Mouse (Mus musculus) embryonic facial prominence, embryonic 12.5 days (tissue): ENCODE data around the gene Sec24d. TPM values are rescaled to one million over a fixed set of nuclear protein-coding genes. Genes with fewer than 3 reads are reported as not detected.
A peak's percentile ranks its signal among the peaks of the same experiment; 100 is the strongest.

Experiments used
- ATAC-seq: fragments of 200-750 bp; cut with Nextera tagmentation; 2 replicates; pipeline ENCODE4 v1.8.0; 2017; ENCODE audit not compliant: insufficient number of reproducible peaks, insufficient read depth, low FRiP score, low TSS enrichment
- H3K27ac ChIP-seq: fragments of 300-500 bp; sonication (generic); 2 replicates; pipeline ENCODE4 v1.5.1; 2016; ENCODE audit warnings: mild to moderate bottlenecking
- H3K27me3 ChIP-seq: fragments of 300-500 bp; sonication (generic); 2 replicates; pipeline ENCODE4 v1.6.1; 2016; ENCODE audit warnings: mild to moderate bottlenecking, moderate library complexity
- H3K36me3 ChIP-seq: fragments of 300-500 bp; sonication (generic); 2 replicates; pipeline ENCODE4 v1.6.1; 2016; ENCODE audit warnings: mild to moderate bottlenecking
- H3K4me1 ChIP-seq: fragments of 300-500 bp; sonication (generic); 2 replicates; pipeline ENCODE4 v1.6.1; 2016
- H3K4me2 ChIP-seq: fragments of 300-500 bp; sonication (generic); replicated peaks from 2 replicates; pipeline ENCODE4 v1.6.1; 2016; ENCODE audit warnings: mild to moderate bottlenecking, moderate library complexity
- H3K4me3 ChIP-seq: fragments of 300-500 bp; sonication (generic); 2 replicates; pipeline ENCODE4 v1.5.1; 2016; ENCODE audit warnings: mild to moderate bottlenecking
- H3K9ac ChIP-seq: fragments of 300-500 bp; sonication (generic); 2 replicates; pipeline ENCODE4 v1.6.1; 2016; ENCODE audit warnings: mild to moderate bottlenecking, moderate library complexity
- H3K9me3 ChIP-seq: fragments of 300-500 bp; sonication (generic); 2 replicates; pipeline ENCODE4 v1.6.1; 2016; ENCODE audit warnings: mild to moderate bottlenecking, moderate library complexity
- WGBS: fragments of 180-500 bp; shearing (Covaris S2); methylation state at CpG from one replicate; pipeline ENCODE4 v1.1.7; 2016; 5-methylcytosine and 5-hydroxymethylcytosine counted together
- polyA plus RNA-seq: library from polyadenylated mRNA; unstranded; fragments of >200 nt; fragmentation: Nextera tagmentation; extraction: Ambion mirVana; gene quantifications from 2 replicates; pipeline ENCODE4 v1.2.1, GENCODE M21; 2016

The Sec24d gene
- polyA plus RNA-seq, 1 experiment from 2014 or later: 62.6 TPM

DNA sequence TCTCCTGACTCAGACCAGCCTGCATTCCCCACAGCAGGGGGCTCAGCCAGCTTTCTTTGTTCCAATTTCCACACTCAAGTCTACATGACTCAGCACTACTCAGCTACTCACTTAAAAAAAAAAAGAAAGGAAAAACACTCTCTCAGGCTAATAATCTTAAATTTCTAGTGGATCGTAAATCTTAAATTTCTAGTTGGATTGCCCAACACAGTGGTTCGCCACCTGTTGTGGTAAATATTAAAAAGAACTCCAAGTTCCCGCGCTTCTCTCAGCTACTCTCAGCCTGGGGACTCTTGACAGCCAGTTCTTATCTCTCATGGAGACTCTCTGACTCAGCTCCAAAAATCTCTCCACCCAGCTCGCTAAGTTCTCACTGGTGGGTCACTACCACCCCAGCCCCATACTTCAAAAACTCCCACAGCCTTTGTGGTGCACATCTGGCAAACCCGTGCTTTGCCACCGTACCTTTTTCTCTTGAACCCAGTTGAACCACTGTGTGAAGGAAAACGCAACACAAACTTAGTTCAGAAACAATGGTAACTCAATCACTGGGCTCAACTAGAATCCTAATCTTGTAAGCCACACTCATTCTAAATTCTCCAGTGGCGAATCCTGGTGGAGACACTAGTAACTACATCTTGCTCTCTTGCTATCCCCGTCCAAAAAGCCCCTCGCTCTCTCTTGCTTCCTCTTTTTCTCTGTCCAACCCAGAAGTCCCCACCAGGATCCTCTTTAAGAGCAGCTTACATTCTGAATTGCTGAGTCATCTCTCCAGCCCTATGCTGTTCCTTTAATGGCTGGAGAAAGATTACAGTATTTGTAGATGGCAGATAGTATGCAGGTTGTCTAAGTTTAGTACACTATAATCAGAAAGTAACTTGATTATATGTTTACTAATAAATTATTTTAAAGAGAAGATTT, 10.8 kb upstream of the Sec24d start:
- WGBS: 80% methylated on average over 11 of the region's 11 CpGs
- no peaks in the 10 kb centered on the region for H3K27me3 ChIP-seq
- no peak overlapping the region for H3K9ac ChIP-seq
- no peak for ATAC-seq
- H3K36me3 ChIP-seq: no peaks in the 10 kb centered on the region
- no peak overlapping the region for H3K27ac ChIP-seq
- H3K4me2 ChIP-seq: no peak overlapping the region
- H3K9me3 ChIP-seq: no peaks in the 10 kb centered on the region
- no peak overlapping the region for H3K4me3 ChIP-seq
- H3K4me1 ChIP-seq: no peaks in the 10 kb centered on the region

DNA sequence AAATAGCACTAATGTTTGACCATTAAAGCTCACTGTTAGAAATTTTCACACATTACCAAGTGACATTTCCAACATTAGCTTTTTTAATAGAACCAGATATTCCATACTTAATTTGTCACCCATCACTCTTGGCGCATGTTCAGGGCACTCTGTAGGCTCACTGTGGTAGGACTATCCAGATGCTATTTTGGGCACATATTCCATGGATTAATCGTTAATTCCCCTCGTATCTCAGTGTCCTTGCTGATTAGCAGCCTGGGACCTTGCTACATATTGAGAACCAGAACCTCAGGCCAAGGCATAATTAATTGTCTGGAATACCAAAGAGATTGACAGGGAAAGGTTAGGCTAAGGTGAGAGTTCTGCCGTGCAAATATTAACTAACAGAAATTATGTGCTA, 8.5 kb upstream of the Sec24d start:
- H3K4me2 ChIP-seq: no peak overlapping the region
- no peak overlapping the region for H3K27ac ChIP-seq
- H3K27me3 ChIP-seq: no peaks in the 10 kb centered on the region
- H3K9me3 ChIP-seq: no peaks in the 10 kb centered on the region; the same call in 1 of the 2 replicates
- ATAC-seq: no peak
- H3K36me3 ChIP-seq: no peaks in the 10 kb centered on the region
- no peak overlapping the region for H3K4me3 ChIP-seq
- no peak overlapping the region for H3K9ac ChIP-seq
- 73% methylated on average over 4 of the region's 4 CpGs for WGBS
- H3K4me1 ChIP-seq: no peaks in the 10 kb centered on the region

DNA sequence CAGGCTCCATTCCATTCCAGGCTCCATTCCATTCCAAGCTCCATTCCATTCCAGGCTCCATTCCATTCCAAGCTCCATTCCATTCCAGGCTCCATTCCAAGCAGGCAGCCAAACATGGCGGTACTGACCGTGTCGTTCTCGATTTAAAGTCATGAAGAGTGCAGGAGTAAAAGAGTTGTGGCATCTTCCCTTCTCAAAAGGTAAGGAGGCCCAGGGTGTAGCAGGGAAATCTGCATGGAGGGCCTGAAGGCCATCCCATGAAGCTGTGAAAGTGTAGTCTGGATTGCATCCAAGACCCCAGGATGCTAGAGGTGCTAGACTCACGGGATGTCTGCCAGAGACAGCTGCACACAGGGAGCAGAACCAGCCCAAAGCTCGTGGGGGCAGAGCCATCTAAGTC, 2.5 kb upstream of the Sec24d start:
- WGBS: 66% methylated on average over 6 of the region's 6 CpGs
- no peaks in the 10 kb centered on the region; the same call in 1 of the 2 replicates for H3K9me3 ChIP-seq
- no peak for ATAC-seq
- no peaks in the 10 kb centered on the region for H3K27me3 ChIP-seq
- no peak overlapping the region for H3K9ac ChIP-seq
- H3K4me1 ChIP-seq: no peaks in the 10 kb centered on the region
- peak overlapping the region; percentile 17 for H3K4me3 ChIP-seq
- no peak overlapping the region for H3K27ac ChIP-seq
- peak overlapping the region; percentile 12; the same call in 1 of the 2 replicates for H3K4me2 ChIP-seq
- no peaks in the 10 kb centered on the region for H3K36me3 ChIP-seq

DNA sequence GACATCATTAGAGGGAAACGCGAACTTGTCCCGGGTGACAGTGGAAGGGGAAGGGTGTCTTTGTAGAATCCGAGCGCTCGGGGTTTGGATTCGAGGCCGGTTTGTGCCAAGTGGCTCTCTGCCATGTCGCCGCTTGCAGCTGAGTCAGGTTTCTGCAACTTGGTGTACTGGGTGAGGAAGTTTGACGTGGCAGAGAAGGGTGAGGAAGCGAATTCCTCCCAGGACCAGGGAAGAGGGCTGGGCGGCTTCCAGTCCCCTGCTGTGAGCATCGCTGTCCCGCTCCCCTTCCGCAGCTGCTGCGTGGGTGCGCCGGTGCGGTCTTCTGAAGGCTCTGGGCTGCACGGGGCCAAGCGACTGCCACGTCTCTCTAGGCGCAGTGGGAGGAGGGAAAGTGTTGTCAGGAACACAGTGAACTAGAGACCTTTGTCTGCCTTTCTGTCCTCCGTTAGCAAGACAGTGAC, 516 bp downstream of the Sec24d start:
- no peaks in the 10 kb centered on the region for H3K27me3 ChIP-seq
- peaks cover 7% of the 10 kb centered on the region for H3K36me3 ChIP-seq
- no peaks in the 10 kb centered on the region for H3K4me1 ChIP-seq
- ATAC-seq: peak; percentile 43; the same call in 1 of the 2 replicates
- H3K27ac ChIP-seq: peak overlapping the region; percentile 32; the same call in 1 of the 2 replicates
- H3K4me3 ChIP-seq: peak overlapping the region; percentile 77
- peak overlapping the region; percentile 68 for H3K4me2 ChIP-seq
- no peaks in the 10 kb centered on the region; the same call in 1 of the 2 replicates for H3K9me3 ChIP-seq
- WGBS: under 1% methylated on average over 25 of the region's 25 CpGs
- peak overlapping the region; percentile 72 for H3K9ac ChIP-seq

DNA sequence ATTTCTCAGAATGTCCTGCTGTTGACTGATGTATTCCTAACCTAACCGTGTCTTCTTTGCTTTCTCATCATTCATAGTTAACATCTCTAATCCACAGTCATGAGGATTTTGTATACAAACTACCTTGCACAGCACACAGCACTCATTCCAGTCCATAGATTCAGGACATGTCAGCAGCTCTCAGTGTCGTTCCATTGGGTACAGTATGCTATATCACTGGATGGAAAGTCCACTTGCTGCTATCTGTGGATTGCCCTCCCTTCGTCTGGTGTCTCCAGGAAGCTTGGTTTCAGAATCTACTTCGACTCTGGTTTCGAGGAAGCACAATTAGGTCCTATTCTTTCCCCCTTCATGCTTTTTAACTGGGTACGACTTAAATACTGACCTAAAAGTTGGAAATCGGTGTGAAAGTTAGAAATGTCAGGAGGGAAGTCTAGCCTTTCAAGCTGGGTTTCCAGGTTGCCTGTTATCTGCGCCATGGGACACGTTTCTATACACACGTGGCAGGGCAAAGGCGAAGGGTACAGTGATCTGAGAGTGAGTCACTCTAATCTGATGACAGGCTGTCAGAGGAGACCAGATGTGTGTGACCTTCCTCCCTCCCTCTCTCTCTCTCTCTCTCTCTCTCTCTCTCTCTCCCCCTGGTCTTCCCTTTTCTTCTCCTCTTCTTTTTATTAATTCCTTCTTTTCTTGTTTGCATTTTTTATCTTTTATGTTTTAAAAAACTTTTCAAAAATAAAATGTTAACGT, 15.8 kb downstream of the Sec24d start:
- H3K4me1 ChIP-seq: no peaks in the 10 kb centered on the region
- H3K27ac ChIP-seq: no peak overlapping the region
- no peaks in the 10 kb centered on the region for H3K9me3 ChIP-seq
- 79% methylated on average over 12 of the region's 12 CpGs for WGBS
- no peak overlapping the region for H3K4me3 ChIP-seq
- no peaks in the 10 kb centered on the region for H3K27me3 ChIP-seq
- ATAC-seq: no peak
- peaks cover 27% of the 10 kb centered on the region for H3K36me3 ChIP-seq
- no peak overlapping the region for H3K4me2 ChIP-seq
- no peak overlapping the region for H3K9ac ChIP-seq

DNA sequence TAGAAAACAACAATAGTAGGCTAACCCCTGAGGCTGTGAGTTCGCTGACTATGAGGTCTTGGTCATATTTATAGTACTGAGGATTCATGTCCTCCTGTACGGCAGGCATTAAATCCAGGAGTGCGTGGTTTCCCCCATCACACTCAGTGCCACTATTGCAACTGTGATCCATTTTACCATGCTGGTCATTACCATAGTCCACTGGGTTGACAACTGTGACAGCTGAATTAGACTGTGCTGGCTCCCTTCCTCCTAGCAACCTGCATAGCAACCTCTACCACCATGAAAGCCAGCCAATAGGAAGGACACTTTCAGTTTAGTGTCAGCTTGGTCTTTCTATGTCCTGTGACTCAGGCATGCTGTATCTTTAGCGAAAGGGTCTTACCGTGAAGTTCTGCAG, 17.0 kb downstream of the Sec24d start:
- ATAC-seq: no peak
- WGBS: 95% methylated on average over 5 of the region's 5 CpGs

DNA sequence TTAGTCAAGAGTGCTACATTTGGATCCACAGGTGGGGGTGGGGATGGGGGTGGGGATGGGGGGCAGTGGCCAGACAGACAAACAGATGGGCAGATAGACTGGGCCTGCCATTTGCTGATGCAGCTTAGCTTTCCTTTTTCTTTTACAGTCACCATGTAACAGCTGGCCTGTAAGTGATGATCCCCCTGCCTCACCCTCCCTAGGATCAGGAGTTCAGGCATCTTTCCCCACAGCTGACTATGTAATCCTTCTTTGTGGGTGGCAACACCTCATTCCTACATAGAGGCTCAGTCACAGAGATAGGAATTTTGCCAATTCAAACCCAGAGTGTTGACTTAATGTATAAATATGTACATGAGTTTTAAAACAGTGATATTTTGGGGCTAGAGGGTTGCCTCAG, 18.4 kb downstream of the Sec24d start:
- Histone ChIP-seq H3K36me3 (peaks cover 17% of the 10 kb centered on the region), H3K4me3 (no peak overlapping the region), H3K9ac (no peak overlapping the region), H3K4me2 (no peak overlapping the region), H3K4me1 (peaks cover 3% of the 10 kb centered on the region; the same call in 1 of the 2 replicates), H3K27ac (no peak overlapping the region), H3K9me3 (no peaks in the 10 kb centered on the region), H3K27me3 (no peaks in the 10 kb centered on the region)
- no peak for ATAC-seq

More for the DNA sequence above, 17.0 kb downstream of the Sec24d start:
- peaks cover 23% of the 10 kb centered on the region for H3K36me3 ChIP-seq
- peaks cover 1% of the 10 kb centered on the region; the same call in 1 of the 2 replicates for H3K4me1 ChIP-seq
- no peak overlapping the region for H3K4me2 ChIP-seq
- H3K4me3 ChIP-seq: no peak overlapping the region
- no peaks in the 10 kb centered on the region for H3K27me3 ChIP-seq
- no peak overlapping the region for H3K27ac ChIP-seq
- no peak overlapping the region for H3K9ac ChIP-seq
- H3K9me3 ChIP-seq: no peaks in the 10 kb centered on the region

DNA sequence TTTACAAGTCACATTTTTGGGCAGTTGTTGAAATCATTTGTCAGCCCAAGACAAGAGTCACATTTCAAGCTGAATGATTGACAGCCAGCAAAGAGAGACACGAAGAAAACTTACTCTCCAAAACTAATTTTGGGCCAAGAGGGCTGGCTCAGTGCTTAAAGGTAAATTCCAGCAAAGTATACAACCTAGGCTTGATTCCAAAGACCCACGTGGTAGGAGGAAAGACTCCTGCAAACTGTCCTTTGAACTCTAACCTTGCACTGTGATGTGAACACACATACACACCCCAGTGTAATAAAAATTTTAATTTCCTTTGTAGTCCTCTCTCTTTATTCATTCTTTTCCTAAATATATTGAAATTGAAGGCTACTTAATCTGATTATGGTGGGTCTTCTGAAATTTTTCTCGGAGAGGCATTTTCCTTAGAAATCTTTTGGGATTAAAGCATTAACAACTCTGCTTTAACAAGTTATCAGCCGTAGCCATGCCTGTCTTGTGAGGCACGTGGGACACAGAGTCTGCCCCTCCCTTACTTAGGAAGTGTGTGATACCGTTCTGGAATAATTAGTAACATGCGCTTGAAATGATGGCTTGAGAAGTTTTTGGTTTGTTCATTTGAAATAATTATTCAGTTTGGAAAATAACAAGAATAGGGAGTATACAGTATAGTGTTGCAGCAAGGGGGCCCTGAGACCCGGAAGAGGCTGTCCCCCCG, 21.8 kb downstream of the Sec24d start:
- Histone ChIP-seq H3K27me3 (no peaks in the 10 kb centered on the region), H3K36me3 (peaks cover 21% of the 10 kb centered on the region), H3K9me3 (no peaks in the 10 kb centered on the region), H3K4me1 (peaks cover 3% of the 10 kb centered on the region; the same call in 1 of the 2 replicates), H3K27ac (no peak overlapping the region), H3K4me3 (no peak overlapping the region), H3K4me2 (no peak overlapping the region), H3K9ac (no peak overlapping the region)
- 32% methylated on average over 9 of the region's 9 CpGs for WGBS
- no peak for ATAC-seq

DNA sequence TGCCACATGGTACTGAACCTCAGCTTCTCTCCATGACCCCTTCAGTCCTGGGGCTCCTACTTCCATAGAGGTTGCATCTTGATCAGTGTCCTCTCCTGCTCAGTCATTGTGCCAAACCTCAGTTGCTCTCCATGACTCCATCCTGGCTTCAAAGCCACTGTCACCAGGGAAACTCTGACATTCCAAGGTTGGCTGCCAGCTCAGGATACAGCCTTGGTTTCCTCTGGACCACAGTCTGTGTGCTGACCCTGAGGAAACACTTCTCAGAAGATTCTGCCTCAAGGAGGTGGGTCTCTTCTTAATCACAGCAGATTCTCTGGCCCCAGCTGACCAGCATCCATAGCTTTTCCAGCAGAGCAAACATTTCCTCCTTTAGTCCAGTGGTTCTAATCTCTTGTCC, 24.4 kb downstream of the Sec24d start:
- Histone ChIP-seq H3K4me2 (no peak overlapping the region), H3K9me3 (no peaks in the 10 kb centered on the region), H3K4me3 (no peak overlapping the region), H3K4me1 (peaks cover 3% of the 10 kb centered on the region; the same call in 1 of the 2 replicates), H3K27ac (no peak overlapping the region), H3K27me3 (no peaks in the 10 kb centered on the region), H3K36me3 (peaks cover 33% of the 10 kb centered on the region), H3K9ac (no peak overlapping the region)
- ATAC-seq: no peak

DNA sequence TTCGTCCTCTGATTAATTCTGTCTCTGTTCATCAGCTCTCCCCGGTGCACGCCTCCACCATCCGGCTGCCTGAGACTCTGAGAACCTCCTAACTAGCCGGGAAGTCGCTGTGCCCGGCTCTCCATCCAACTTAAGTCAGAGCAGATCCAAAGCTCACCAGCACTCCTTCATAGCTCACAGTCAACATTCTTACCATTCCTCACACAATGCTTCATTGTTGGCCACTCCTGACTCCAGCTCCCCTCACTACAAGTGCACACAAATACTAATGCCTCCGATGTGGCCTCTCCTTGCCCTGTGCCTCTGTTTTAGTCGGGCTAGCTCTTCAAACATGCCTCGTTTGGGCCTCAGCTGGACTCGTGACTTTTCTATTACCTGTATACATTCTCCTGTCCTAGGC, 29.4 kb downstream of the Sec24d start:
- Histone ChIP-seq H3K36me3 (peaks cover 38% of the 10 kb centered on the region), H3K9ac (no peak overlapping the region), H3K27ac (no peak overlapping the region), H3K4me3 (no peak overlapping the region), H3K4me2 (no peak overlapping the region), H3K27me3 (no peaks in the 10 kb centered on the region), H3K9me3 (no peaks in the 10 kb centered on the region), H3K4me1 (no peaks in the 10 kb centered on the region)
- ATAC-seq: no peak
- WGBS: 59% methylated on average over 11 of the region's 11 CpGs

DNA sequence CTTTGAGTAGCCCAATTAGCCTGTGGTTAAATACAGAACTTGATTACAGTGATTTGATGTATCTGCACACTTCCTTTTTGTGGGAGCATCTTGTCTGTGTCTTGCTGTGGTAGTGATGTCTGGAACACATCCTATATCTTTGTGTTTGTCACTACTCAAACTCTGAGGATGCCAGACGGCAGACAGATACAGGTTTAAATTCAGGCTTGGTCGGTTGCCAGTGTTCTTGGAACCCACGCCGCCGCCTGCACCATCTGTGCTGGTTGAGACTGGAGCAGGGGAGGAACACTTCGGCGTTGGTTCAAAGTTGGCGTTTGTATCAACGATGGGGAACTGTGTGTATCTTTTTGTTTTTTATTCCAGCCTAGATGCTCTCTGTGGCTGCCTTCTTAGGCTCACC, 31.0 kb downstream of the Sec24d start:
- Histone ChIP-seq H3K27me3 (no peaks in the 10 kb centered on the region), H3K9me3 (no peaks in the 10 kb centered on the region), H3K27ac (no peak overlapping the region), H3K4me3 (no peak overlapping the region), H3K4me2 (no peak overlapping the region), H3K4me1 (no peaks in the 10 kb centered on the region), H3K36me3 (peaks cover 51% of the 10 kb centered on the region), H3K9ac (no peak overlapping the region)
- WGBS: 87% methylated on average over 9 of the region's 9 CpGs
- no peak for ATAC-seq
